Mouse (Mus musculus): ENCODE measurements around the gene Ube4b. TPM values are rescaled to one million over a fixed set of nuclear protein-coding genes. Genes with fewer than 3 reads are reported as not detected.

The Ube4b gene
- total RNA-seq, 2 experiments from 2014 or later, result 24.1 to 65.7 TPM

DNA sequence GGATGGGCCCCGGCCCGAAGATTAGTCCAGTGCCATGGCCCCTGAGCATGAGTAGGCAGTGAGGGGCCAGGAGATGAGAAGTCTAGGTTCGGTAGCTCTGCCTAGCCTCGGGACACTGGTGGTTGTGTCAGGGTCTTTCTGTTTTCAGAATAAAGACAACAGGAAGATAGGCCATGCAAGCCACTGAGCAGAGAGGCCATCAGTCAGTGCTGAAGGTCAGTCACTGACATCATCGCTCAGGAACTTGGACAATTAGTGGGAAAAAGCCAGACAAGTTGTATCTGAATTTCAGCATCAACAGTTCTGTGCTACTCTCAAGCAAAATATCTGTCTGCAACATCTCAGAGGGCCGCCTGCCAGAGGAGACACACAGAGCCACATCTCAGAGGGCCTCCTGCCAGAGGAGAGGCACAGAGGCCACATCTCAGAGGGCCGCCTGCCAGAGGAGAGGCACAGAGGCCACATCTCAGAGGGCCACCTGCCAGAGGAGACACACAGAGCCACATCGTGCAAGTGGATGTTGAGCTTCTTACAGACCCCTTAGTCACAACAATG lies 74.9 kb downstream of the Ube4b start:
- 0 out of 2 replicates have a peak, but pooled peaks have one; percentile 26 for ATAC-seq (replicated peaks; ENCODE audit: low FRiP score, low TSS enrichment, poor library complexity, severe bottlenecking)

DNA sequence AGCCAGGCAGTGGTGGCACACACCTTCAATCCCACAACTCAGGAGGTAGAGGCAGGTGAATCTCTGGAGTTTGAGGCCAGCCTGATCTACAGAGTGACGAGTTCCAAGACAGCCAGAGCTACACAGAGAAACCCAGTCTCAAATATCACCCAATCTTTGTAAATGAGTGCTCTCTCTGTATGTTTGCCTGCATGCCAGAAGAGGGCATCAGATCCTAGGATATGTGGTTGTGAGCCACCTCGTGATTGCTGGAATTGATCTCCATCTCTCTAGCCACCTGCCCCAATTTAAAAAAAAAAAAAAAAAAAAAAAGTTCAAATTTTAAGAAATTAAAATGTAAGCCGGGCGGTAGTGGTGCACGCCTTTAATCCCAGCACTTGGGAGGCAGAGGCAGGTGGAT lies 77.6 kb downstream of the Ube4b start:
- ATAC-seq (replicated peaks; ENCODE audit: low FRiP score, low TSS enrichment, poor library complexity, severe bottlenecking), result no peak

DNA sequence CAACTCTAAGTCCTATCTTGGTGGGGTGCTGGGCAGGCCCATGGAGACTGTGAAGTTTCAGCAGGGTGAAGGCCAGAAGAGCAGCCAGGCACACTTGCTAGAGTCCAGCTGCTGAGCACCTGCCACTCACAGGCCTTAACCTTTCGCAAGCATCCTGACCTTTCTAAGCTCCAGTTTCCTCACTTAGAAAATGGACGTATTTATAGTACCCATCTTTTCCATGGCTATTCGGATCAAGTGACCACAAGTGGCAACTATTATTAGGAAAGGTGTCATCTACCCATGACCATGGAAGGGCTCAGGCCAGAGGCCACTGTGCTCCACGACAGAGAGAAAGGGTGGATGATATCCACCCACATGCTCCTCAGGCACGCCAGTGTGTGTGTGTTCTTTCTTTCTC lies 80.7 kb downstream of the Ube4b start:
- no peak for ATAC-seq (replicated peaks; ENCODE audit: low FRiP score, low TSS enrichment, poor library complexity, severe bottlenecking)

DNA sequence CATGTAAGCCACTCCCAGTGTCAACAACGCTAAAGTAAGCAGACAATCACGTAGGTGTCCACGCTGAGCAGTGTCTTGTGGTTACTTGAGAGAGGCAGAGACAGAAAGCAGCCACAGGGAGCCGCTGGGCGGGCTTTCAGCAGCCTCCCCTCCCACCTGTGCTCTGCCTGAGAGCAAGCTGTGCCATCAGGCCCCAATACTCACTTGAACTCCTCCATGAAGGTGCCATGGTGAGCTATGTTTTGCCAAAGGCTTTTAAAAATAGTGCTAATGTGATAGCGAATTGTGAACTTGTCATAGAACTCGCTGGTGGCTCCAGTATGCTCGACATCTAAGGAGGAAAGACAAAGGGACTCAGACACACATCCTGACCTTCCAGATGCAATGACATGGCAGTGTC lies 82.2 kb downstream of the Ube4b start:
- ATAC-seq (replicated peaks; ENCODE audit: low FRiP score, low TSS enrichment, poor library complexity, severe bottlenecking), result no peak

DNA sequence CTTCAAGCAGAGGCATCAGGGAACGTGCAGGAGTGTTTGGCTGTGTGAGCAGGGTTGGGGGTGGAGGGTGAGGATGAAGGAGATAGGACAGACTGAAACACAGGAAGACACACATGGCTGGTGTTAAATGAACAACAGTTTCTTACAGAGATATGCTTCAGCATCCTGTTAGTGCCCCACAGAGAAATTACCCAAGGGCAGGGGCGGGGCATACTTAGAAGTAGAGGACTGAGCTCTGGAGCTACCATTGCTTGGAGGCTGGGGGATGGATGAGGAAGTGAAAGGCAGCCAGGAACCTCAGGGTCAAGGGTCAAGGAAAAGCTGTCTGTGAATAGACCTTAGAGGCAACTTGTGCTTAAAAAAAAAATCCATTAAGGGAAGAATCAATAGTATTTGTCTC lies 85.9 kb downstream of the Ube4b start:
- 0 out of 2 replicates have a peak, but pooled peaks have one; percentile 28 for ATAC-seq (replicated peaks; ENCODE audit: low FRiP score, low TSS enrichment, poor library complexity, severe bottlenecking)

DNA sequence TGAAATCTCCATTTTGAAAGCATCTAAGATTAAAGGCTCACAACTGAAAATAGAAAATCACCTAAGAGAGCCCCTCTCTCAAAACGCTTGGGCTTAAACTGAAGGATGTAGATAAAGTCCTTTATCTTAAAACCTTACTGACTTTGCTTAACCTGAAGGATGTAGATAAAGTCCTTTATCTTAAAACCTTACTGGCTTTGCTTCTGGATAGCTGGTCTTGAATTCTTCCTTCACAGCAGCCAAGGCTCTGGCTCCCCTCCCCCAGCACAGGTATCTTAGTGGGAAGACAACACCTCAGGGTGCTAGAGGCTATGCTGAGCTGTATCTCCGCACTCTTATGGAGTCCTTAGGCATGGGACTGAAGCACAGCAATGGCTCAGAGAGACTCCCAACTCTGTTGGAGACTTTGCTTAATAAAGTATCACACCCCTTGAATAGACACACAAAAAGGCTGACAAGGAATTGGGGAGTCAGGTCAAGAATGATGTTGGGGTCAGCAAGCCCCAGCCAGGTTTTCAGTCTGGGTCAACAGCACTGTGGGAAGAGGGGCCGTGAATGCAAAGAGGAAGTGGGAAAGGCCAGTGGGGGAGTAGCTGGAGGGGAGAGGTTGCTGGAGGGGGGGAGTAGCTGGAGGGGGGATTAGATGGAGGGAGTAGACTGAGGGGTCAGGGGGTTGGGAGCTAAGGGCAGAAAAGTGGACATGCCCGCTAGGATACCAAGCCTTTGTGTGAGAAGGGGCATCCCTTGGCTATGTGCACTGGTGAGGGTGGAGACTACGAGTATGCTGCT lies 86.9 kb downstream of the Ube4b start:
- peak; percentile 57 for ATAC-seq (replicated peaks; ENCODE audit: low FRiP score, low TSS enrichment, poor library complexity, severe bottlenecking)

DNA sequence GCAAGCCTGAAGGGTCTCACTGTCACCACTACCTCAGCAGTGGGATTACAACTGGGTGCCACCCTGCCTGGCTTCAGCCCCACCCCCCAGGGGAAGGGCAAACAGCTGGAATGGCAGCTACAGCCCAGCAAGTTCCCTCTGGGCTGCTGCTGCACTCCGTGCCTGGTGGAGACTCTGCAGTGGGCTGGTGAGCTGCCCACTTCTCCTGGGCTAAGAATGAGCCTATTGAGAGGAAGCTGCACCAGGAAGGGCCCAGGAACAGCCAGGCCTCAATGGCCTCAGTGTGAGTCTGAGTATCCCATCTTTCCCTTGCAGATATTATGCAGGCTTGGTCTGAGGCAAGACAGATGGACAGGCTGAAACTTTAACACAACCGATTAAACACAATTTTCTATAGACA lies 88.4 kb downstream of the Ube4b start:
- ATAC-seq (replicated peaks; ENCODE audit: low FRiP score, low TSS enrichment, poor library complexity, severe bottlenecking), result no peak

DNA sequence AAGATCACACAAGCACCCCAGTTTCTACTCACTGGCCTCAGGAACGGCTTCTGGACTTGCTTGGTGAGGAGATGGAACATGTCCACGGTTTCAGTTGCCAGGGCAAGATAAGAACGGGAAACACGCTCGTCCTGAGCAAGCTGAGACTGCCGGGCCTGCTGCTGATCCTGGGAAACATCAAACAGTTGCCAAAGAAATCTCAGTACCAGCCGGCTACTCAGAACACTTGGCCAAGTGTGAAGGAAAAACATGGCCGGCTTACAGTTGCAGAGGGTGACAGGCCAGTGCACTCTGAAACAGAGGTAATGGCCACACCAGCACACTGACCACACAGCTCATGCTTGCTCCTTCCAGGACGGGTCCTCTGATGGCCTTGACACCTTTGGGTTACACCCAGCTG lies 89.2 kb downstream of the Ube4b start:
- no peak for ATAC-seq (replicated peaks; ENCODE audit: low FRiP score, low TSS enrichment, poor library complexity, severe bottlenecking)

DNA sequence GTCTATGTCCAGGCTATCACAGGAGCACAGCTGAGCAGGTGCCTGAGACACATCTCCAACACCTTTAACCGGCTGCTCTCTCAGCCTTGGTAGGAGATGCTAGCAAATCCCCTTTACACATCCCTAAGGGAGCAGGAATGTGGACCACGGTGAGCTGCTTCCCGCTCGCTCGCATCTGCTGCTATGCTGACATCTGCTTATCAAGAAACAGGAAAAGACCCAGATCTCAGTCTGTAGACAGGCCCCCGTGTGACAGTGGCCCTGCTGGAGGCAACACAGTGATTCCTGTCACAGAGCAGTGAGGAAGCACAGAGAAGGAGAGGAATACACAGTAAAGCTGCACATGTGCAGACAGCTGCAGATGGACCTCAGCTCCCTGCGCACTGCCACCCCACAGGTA lies 90.2 kb downstream of the Ube4b start:
- ATAC-seq (replicated peaks; ENCODE audit: low FRiP score, low TSS enrichment, poor library complexity, severe bottlenecking), result no peak

DNA sequence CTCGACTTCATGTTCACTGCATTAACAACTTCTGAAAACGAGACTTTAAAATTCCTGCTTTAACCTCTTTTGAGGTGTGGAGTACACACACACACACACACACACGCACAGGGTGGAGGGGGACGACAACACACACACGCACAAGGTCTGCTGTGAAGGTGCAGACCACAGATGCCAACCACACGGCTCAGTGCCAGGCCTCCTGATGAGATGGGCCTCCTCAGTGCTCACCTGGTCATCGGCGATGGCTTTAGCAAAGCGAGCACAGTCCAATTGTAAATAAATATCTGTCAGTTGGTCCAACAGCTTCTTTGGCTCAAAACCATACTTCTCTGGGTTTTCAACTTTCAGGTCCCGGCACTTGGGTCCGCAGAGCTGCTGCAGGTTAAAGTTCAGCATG lies 91.7 kb downstream of the Ube4b start:
- ATAC-seq (replicated peaks; ENCODE audit: low FRiP score, low TSS enrichment, poor library complexity, severe bottlenecking), result no peak

DNA sequence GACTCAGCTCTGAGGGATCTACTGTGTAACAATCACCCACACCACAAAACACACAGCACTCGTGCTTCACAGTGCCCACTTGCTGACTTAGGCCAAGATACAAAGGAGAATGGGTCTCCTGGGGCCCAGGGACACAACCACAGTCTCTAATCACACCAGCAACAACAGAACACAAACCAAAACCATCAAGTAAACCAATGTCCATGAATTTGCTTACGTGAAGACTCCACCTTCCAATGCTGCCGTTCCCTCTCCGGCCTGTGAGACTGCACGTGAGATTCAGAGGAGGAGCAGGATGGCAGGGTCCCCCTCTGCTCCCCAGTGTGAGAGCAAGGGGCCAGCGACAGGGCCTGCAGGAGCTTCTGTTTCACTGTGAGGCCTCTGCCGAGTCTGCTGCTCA lies 93.8 kb downstream of the Ube4b start:
- ATAC-seq (replicated peaks; ENCODE audit: low FRiP score, low TSS enrichment, poor library complexity, severe bottlenecking), result no peak

DNA sequence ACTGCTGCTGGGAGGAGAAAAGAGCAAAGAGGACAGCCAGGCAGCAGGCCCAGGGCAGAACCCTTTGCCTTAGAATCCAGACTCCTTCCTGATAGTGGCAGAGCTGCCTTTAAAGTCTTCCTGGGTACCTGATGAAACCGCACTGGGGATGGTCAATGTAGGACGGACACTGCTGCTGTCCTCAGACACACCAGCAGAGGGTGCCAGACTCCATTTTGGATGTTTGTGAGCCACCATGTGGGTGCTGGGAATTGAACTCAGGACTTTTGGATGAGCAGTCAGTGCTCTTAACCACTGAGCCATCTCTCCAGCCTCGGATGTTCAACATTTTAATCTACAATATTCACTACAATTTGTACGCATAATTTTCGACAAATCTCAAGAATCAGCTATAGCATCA lies 96.1 kb downstream of the Ube4b start:
- no peak for ATAC-seq (replicated peaks; ENCODE audit: low FRiP score, low TSS enrichment, poor library complexity, severe bottlenecking)

DNA sequence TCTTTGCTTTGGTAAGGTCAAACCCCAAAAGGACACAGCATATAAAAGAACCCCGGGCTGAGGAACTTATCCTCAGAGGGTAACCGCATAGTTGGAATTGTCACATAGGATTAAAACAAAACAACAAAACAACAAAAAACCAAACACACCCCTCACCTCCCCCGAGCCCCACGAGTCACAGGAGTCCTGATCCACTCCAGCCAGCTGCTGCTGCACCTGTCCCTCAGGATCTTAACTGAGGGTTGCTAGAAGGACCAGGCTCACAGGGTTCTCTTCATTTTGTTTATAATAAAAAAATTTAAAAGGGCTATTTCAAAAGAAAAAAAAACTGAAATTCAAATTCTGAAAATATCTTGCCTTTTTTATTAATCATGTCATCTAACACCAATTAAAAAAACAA lies 97.8 kb downstream of the Ube4b start:
- ATAC-seq (replicated peaks; ENCODE audit: low FRiP score, low TSS enrichment, poor library complexity, severe bottlenecking), result no peak

DNA sequence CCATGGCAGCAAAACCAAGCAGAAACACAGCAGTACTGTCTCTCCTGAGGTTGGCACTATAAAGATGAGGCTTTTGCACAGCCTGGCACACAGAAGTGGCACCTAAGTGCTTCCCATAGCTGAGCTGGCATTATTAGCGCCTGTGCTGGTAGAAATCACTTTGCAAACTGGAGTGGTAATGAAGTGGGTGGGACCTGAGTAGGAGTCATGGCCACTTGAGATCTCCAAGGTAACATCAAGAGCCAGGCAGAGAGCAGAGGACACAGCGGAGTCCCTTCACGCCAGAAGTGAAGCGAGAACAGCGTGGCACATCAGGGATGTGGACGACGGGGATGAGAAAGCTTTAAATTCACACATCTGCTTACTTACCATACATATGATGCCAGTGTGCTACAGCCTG lies 99.3 kb downstream of the Ube4b start:
- no peak for ATAC-seq (replicated peaks; ENCODE audit: low FRiP score, low TSS enrichment, poor library complexity, severe bottlenecking)

DNA sequence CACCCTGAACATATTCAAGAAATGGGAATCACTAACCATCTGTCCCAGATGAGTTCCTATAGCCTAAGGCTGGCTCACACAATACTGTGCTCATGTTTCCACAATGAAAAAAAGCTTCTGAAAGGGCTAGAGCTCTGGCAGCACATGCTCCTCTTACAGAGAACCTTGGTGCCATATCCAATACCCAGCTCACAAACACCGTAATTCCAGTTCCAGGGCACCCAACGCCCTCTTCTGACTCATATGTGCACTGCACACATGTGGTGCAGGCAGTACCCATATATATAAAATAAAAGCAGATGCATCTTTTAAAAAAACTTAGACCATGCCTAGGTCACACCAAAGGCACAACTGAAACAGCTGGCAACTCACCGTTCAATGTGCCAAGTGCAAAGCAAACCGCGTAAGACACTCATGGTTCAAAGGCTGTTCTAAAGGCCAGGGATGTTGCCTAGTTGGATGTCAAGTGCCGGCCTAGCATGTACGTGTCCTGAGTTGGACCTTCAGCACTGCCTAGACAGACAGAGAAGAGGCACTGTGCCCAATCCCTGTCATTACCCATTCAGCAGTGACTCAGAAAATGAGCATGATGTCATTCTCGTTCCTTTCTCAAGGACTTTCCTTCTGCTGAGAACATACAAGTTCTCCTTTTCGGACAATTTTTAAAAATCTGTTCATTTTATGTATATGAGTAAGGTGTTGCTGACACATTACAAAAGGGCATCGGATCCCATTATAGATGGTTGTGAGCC lies 101.0 kb downstream of the Ube4b start:
- ATAC-seq (replicated peaks; ENCODE audit: low FRiP score, low TSS enrichment, poor library complexity, severe bottlenecking), result no peak

DNA sequence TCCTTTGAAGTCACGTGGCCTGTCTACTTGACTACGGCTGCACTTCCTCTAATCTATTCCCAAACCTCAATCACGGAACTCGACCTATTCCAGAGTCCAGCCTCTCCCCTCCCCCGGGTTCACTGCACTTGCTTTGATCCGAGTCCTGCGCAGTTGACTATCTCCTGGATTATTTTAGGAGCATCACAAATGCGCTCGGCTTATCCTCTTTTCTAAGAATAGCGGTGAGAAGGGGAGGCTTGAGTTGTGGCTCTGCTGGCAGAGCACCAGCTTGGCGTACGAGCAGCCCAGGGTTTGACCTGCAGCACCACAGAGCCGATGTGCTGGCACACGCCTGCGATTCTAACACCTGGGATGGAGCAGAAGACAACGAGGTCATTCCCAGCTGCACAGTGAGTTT lies 102.8 kb downstream of the Ube4b start:
- ATAC-seq (replicated peaks; ENCODE audit: low FRiP score, low TSS enrichment, poor library complexity, severe bottlenecking), result no peak

DNA sequence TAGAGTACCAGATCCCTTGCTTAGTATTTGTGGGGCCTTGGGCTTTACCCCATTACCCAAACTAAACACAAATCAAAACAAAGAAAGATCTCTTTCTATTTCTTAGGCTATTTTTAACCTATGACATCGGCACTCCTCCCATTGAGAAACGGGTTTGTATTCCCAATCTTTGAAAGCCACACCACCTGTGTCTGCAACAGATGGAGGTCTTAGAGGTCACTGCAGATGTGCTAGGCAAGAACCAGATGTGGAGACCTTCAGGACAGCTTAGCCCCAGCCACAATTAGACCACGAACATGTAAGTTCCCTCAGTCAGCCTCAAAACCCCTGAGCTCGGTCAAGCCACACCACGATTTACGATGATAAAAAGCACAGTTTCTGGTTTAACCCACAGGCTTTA lies 103.8 kb downstream of the Ube4b start:
- no peak for ATAC-seq (replicated peaks; ENCODE audit: low FRiP score, low TSS enrichment, poor library complexity, severe bottlenecking)

DNA sequence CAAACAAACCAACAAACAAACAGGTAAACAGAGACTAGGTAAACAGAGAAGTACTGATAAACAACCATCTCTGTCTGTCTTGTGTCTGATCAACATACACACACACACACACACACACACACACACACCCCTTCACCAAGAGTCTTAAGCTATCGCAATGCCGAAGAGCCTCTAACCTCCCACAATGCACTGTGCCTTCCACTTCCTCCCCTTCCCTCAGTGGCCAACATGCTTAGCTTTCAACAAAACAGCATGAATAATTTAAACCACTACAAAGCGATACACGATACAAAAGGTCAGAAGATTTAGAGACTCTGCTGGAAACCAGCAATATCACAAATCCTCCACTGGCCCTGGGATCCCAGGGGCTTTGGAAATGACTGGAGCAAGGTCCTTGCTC lies 104.3 kb downstream of the Ube4b start:
- ATAC-seq (replicated peaks; ENCODE audit: low FRiP score, low TSS enrichment, poor library complexity, severe bottlenecking), result no peak

DNA sequence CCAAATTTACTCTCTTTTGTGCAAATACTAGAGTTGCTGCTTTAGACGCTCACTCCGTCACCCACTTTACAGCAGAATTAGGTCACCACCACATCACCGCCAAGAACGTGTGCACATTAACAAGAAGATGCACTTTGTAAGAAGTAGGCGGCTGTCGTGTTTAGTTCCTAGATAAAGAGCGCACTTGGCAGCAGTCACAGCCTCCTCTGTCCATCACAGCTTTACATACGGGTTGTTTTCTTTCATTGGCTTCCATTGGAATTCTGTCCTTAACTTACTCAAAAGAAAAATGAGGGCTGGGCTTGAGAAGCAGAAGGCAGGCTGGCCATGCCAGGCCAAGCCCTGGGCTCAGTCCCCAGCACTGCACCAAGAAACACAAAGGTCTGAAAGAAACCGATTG lies 107.5 kb downstream of the Ube4b start:
- ATAC-seq (replicated peaks; ENCODE audit: low FRiP score, low TSS enrichment, poor library complexity, severe bottlenecking), result no peak

DNA sequence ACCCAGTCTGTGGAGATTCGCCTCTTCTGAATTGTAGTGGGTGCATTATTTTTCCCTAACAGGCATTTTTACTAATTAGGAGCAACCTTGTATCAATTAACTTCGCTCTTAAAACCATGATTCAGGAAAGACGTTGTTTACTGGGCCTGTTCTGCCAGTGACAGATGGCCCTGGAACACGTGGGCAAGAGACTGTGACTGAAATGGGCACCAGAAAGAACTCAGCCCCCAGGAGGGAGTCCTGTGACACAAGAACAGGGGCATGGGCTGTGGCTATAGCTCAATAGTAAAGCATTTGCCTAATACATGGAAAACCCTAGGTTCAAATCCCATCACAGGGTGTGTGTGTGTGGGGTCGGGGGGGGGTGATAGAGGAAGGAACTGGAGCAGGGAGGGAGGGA lies 109.2 kb downstream of the Ube4b start:
- ATAC-seq (replicated peaks; ENCODE audit: low FRiP score, low TSS enrichment, poor library complexity, severe bottlenecking), result no peak
